Mouse (Mus musculus) gastrocnemius, postnatal 25 days (tissue): ENCODE measurements around the gene Stfa3. TPM values are rescaled to one million over a fixed set of nuclear protein-coding genes. Genes with fewer than 3 reads are reported as not detected.
"Not testable (repeated sequence)": the region's sequence is repeated elsewhere in the genome, so short reads cannot be mapped to it uniquely, and the experiment has no call there.

Experiments used
- DNase-seq: peaks from one replicate; pipeline ENCODE4 v3.0.0; 2022
- long read RNA-seq, 2 experiments: library from polyadenylated mRNA; stranded (forward); transcript quantifications; one replicate each; pipeline ENCODE4 v2.0.0; 2021
- total RNA-seq, 2 experiments: library from RNA; stranded (reverse); gene quantifications; 1 replicate in 1 of 2; 2 replicates in 1 of 2; pipeline ENCODE4 v1.2.3; 2021

Stfa3 gene
- not detected for total RNA-seq
- long read RNA-seq, experiment 1: 0 reads
- long read RNA-seq, experiment 2: 0 reads

GRCm38 (mm10) chr16:36455342-36455802 lies at the start of gene Stfa3:
TSS of gene Stfa3 (minus strand) at chr16:36455392.
- DNase-seq: no peak

GRCm38 (mm10) chr16:36502286-36502685 lies 47.1 kb upstream of the Stfa3 start:
- DNase-seq: no peak

- no peak for DNase-seq
Observed at GRCm38 (mm10) chr16:36492420-36492819, 37.2 kb upstream of the Stfa3 start.

- no peak for DNase-seq
Observed at GRCm38 (mm10) chr16:36476866-36477265, 21.7 kb upstream of the Stfa3 start.

- DNase-seq: no peak
Observed at GRCm38 (mm10) chr16:36475530-36475929, 20.3 kb upstream of the Stfa3 start.

- no peak for DNase-seq
Observed at GRCm38 (mm10) chr16:36474849-36475248, 19.7 kb upstream of the Stfa3 start.

- DNase-seq: no peak
Observed at GRCm38 (mm10) chr16:36473217-36474216, 18.3 kb upstream of the Stfa3 start.

- no peak for DNase-seq
Observed at GRCm38 (mm10) chr16:36471066-36471633, 16.0 kb upstream of the Stfa3 start.

- DNase-seq: no peak
Observed at GRCm38 (mm10) chr16:36469955-36470478, 14.8 kb upstream of the Stfa3 start.

GRCm38 (mm10) chr16:36469367-36469766 lies 14.2 kb upstream of the Stfa3 start:
- DNase-seq: no peak

- DNase-seq: no peak
Observed at GRCm38 (mm10) chr16:36468862-36469261, 13.7 kb upstream of the Stfa3 start.

GRCm38 (mm10) chr16:36467936-36468335 lies 12.7 kb upstream of the Stfa3 start:
- no peak for DNase-seq

GRCm38 (mm10) chr16:36465436-36465835 lies 10.2 kb upstream of the Stfa3 start:
- DNase-seq: no peak

- DNase-seq: no peak
Observed at GRCm38 (mm10) chr16:36464076-36464475, 8.9 kb upstream of the Stfa3 start.

GRCm38 (mm10) chr16:36460426-36460825 lies 5.2 kb upstream of the Stfa3 start:
- DNase-seq: no peak

GRCm38 (mm10) chr16:36420979-36421378 lies 34.2 kb downstream of the Stfa3 start:
- not testable (repeated sequence) for DNase-seq

- no peak for DNase-seq
Observed at GRCm38 (mm10) chr16:36408357-36408756, 46.8 kb downstream of the Stfa3 start, which contains the start of gene Stfa2. TSS of gene Stfa2 (minus strand) at chr16:36408457.

Other genes with a start within 250 kb of the Stfa3 start
- not detected for gene Gm5416, start 245.0 kb downstream of the Stfa3 start, total RNA-seq
- gene 2010005H15Rik, start 233.9 kb downstream of the Stfa3 start, total RNA-seq: not detected
- gene Stfa1, start 178.4 kb downstream of the Stfa3 start, total RNA-seq: not detected
- not detected for gene BC117090, start 121.1 kb downstream of the Stfa3 start, total RNA-seq
- not detected for gene BC100530, start 87.6 kb downstream of the Stfa3 start, total RNA-seq
- not detected for gene Stfa2, start 46.9 kb downstream of the Stfa3 start, total RNA-seq
- under 1 TPM; 0.43 to 0.94 TPM for gene Casr, start 106.7 kb upstream of the Stfa3 start, total RNA-seq
- gene Cd86, start 210.7 kb upstream of the Stfa3 start, total RNA-seq: under 1 TPM; 0.51 to 0.91 TPM
- under 1 TPM in 1 of 2 experiments, not detected in 1; 0.08 TPM for gene Ildr1, start 238.6 kb upstream of the Stfa3 start, total RNA-seq